Mouse (Mus musculus) gastrocnemius, postnatal 10 days (tissue): ENCODE measurements around the gene Trap1. TPM values are rescaled to one million over a fixed set of nuclear protein-coding genes. Genes with fewer than 3 reads are reported as not detected.
"Not testable (repeated sequence)": the region's sequence is repeated elsewhere in the genome, so short reads cannot be mapped to it uniquely, and the experiment has no call there.

Experiments used
- DNase-seq: peaks from one replicate; pipeline ENCODE4 v3.0.0; 2021; ENCODE audit warnings: mixed read lengths
- long read RNA-seq, 2 experiments: library from polyadenylated mRNA; stranded (forward); transcript quantifications; one replicate each; pipeline ENCODE4 v2.0.0; 2021
- total RNA-seq, 2 experiments: library from RNA; stranded (reverse); gene quantifications; 2 replicates each; pipeline ENCODE4 v1.2.3; 2021

Trap1 gene
- 10 to 100 TPM; 77.6 to 85.0 TPM for total RNA-seq
- long read RNA-seq, experiment 1, transcript Trap1-201 (18 exons, 2,320 nt), result major isoform, 134 of 148 reads
- long read RNA-seq, experiment 1, partial matches to known transcripts, result 7 of 148 reads
- long read RNA-seq, experiment 1, other reads (novel, unspliced or antisense), result 7 of 148 reads
- long read RNA-seq, experiment 2, transcript Trap1-201 (18 exons, 2,320 nt), result major isoform, 136 of 146 reads
- long read RNA-seq, experiment 2, partial matches to known transcripts, result 6 of 146 reads
- long read RNA-seq, experiment 2, other reads (novel, unspliced or antisense), result 4 of 146 reads

GRCm38 (mm10) chr16:4077384-4078061 lies at the start of gene Trap1:
Gene Trap1, minus strand, starts transcription at chr16:4077827.
- peak; percentile 95 for DNase-seq

GRCm38 (mm10) chr16:4117072-4117471 lies 39.4 kb upstream of the Trap1 start:
- DNase-seq, result peak; percentile 18

- no peak for DNase-seq
These were observed 22.7 kb upstream of the Trap1 start for GRCm38 (mm10) chr16:4100374-4100773.

GRCm38 (mm10) chr16:4097521-4097920 lies 19.9 kb upstream of the Trap1 start:
- no peak for DNase-seq

GRCm38 (mm10) chr16:4096898-4097297 lies 19.3 kb upstream of the Trap1 start:
- DNase-seq, result no peak

GRCm38 (mm10) chr16:4096141-4096540 lies 18.5 kb upstream of the Trap1 start:
- no peak for DNase-seq

GRCm38 (mm10) chr16:4087214-4087913 lies 9.7 kb upstream of the Trap1 start:
- DNase-seq, result no peak

GRCm38 (mm10) chr16:4085851-4086387 lies 8.3 kb upstream of the Trap1 start:
- no peak for DNase-seq

- DNase-seq, result no peak
These were observed 7.4 kb upstream of the Trap1 start for GRCm38 (mm10) chr16:4085051-4085450.

GRCm38 (mm10) chr16:4080419-4080818 lies 2.8 kb upstream of the Trap1 start:
- DNase-seq, result not testable (repeated sequence)

- no peak for DNase-seq
These were observed 2.0 kb upstream of the Trap1 start for GRCm38 (mm10) chr16:4079656-4080055.

- DNase-seq, result not testable (repeated sequence)
These were observed 675 bp upstream of the Trap1 start for GRCm38 (mm10) chr16:4078302-4078701.

GRCm38 (mm10) chr16:4074836-4075235 lies 2.8 kb downstream of the Trap1 start:
- DNase-seq, result no peak

GRCm38 (mm10) chr16:4074297-4074696 lies 3.3 kb downstream of the Trap1 start:
- no peak for DNase-seq

GRCm38 (mm10) chr16:4068588-4068987 lies 9.0 kb downstream of the Trap1 start:
- DNase-seq, result peak; percentile 56

GRCm38 (mm10) chr16:4064945-4065344 lies 12.7 kb downstream of the Trap1 start:
- DNase-seq, result no peak

GRCm38 (mm10) chr16:4053811-4054210 lies 23.8 kb downstream of the Trap1 start:
- DNase-seq, result no peak

GRCm38 (mm10) chr16:4052601-4053000 lies 25.0 kb downstream of the Trap1 start:
- no peak for DNase-seq

GRCm38 (mm10) chr16:4045524-4045923 lies 32.1 kb downstream of the Trap1 start:
- no peak for DNase-seq

- no peak for DNase-seq
These were observed 33.5 kb downstream of the Trap1 start for GRCm38 (mm10) chr16:4044093-4044492.

GRCm38 (mm10) chr16:4041646-4042045 lies 36.0 kb downstream of the Trap1 start:
- DNase-seq, result no peak

- no peak for DNase-seq
These were observed 37.4 kb downstream of the Trap1 start for GRCm38 (mm10) chr16:4040206-4040605.

- DNase-seq, result no peak
These were observed 39.9 kb downstream of the Trap1 start for GRCm38 (mm10) chr16:4037690-4038089.
